Mouse (Mus musculus) bone marrow macrophage, adult 2 months (primary cell): ENCODE measurements around the gene Abl2.

ENCODE experiments used
- CTCF ChIP-seq: IDR thresholded peaks from 2 replicates; pipeline ENCODE4 v1.5.1; 2012; ENCODE audit warnings: low read depth, mild to moderate bottlenecking, low read length, moderate library complexity
- POLR2A ChIP-seq: IDR thresholded peaks from 2 replicates; pipeline ENCODE4 v1.6.1; 2012; ENCODE audit warnings: mild to moderate bottlenecking, low read depth, low read length, borderline replicate concordance

DNA sequence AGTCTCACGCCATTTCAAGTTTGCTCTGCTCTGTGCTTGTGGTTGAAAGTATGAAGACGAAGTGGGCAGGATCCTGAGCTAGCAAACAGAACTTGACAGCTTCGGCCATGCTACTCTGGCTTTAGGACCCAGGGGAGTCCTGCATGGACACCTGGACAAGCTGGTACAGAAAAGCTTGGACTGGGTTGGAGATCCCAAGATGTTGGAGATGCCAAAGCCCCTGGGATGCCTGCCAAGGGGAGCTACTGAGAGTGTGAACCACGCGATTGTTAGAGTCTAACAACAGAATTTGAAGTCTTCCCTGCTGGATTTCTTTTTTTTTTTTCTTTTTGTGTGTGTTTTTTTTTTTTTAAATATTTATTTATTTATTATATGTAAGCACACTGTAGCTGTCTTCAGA, 118.0 kb downstream of the Abl2 start:
- TF ChIP-seq CTCF (no peak), POLR2A (no peak)
